Mouse (Mus musculus): ENCODE results near the gene Cyba.

The Cyba gene

DNA sequence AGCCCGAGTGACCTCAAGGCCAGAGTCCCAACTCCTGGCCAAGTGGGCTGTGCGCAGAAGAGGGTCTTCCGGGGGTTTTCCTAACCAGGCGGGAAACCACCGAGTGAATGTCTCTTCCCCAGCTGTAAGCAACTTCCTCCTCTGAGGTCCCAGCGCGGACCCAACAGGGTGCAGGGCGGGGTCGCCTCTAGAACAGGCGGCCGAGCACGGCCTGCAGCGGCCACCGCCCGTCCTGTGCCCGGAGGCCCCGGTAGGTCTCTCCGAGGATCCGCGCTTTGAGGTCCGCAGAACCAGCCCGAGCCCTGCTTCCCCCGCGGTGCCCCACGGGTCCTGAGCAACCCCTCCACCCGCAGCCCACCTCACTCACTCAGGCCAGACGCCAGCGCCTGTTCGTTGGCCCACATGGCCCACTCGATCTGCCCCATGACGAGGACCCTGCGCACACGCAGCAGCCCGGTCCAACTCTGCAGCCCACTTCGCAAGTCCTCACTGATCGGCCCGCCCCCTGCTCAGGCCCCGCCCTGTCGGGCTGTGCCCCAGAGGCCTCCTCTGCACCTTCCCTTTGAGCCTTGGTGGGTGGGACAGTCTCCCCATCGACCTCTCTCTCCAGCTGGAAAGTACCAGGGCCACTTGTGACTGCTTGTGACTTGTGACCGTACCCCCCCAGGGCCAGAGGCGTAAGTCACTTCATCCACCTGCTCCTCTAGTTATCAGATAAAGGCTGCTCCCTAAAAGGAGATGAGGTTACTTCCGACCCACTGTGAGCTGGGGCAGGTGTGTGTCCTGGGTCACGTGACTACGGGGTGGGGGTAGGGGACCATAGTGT is at the start of gene Cyba:
TSS of gene Cyba (minus strand) at position 488 of the 826 bp plus-strand sequence.
- no peak for DNase-seq (ENCODE audit: low read depth, low spot score)

DNA sequence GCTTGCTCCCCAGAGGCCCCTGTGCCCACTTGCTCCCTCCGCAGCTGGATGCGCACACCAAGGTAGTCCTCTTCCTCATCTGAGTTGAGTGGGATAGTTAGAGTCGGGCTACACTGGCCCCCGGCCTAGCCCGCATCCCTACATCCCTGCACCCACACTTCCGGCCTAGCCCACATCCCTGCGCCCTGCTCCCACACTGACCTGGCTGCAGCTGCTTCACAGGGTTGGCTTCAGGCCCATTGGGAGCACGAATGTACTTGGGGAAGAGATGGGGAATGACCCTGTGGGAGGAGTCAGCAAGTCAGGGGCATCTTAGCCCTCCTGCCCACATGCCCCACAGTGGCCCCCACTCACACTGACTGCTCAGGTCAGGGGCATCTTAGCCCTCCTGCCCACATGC is 49.7 kb upstream of the Cyba start:
- no peak for DNase-seq (ENCODE audit: low read depth, low spot score)

DNA sequence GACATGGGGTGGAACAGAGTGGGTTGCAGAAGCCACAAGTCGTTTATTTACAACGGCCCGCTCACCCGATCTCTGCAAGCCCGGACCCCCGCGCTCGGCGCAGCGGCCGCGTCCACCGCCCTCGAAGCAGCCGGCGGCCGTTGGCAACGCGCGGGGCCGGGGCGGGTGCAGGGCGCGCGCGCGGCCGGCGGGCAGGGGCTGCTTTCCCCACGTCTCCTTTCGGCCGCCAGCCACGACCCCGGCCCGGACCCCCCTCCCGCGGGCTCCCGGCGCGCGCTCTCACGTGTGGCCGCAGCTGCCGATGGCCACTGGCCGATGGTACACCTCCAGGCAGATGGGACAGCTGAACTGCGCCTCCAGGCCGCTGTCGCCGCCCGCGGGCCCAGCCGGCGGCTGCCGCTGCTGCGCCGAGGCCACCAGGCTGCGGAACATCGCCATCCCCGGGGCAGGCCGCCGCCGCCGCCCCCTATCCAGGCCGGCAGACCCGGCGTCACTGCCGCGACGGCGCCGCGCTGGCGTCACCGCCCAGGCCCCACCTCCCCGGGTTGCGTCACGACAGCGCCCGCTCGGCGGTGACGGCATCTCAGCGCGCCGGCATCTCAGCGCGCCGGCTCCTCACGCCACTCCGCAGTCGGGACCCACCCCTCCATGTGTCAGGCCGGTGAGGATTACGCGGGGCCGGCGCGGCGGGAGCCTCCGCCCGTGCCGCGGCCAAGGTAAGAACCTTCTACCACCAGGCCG is 43.0 kb upstream of the Cyba start, which contains the start of the genes Rnf166 and Ctu2:
TSS of gene Rnf166 (minus strand) at position 485 of the 741 bp plus-strand sequence.
TSS of gene Ctu2 (plus strand) at position 564 of the 741 bp plus-strand sequence.
- DNase-seq (ENCODE audit: low read depth, low spot score): peak; percentile 94

DNA sequence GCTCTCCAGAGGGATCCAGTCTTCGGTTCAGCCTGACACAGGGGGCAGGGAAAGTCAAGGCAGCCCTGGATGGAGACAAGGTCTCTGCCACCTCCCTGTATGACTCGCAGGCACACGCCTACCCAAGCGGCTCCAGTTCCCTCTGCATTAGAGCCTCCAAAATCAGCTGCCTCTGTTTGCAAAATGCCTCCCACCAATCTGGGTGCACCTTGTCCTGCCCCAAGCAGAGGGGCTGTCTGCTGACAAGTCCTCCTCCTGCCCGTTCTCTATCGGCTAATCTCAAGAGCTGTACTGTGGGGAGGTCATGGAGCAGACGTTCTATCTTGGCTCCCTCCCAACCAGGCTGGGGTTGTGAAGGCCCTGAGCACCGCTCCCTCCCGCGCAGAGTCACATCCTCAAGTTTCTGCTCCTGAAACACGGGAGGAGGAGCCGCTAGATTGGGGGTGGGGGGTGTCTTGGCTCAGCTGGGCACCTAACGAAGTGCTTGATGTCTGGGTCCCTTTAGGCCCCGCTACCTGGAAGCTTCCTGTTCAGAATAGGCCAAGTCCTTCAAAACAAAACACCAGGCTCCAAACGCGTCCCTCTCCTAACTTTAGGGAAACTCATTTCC is 42.3 kb upstream of the Cyba start:
- DNase-seq (ENCODE audit: low read depth, low spot score): peak; percentile 72

DNA sequence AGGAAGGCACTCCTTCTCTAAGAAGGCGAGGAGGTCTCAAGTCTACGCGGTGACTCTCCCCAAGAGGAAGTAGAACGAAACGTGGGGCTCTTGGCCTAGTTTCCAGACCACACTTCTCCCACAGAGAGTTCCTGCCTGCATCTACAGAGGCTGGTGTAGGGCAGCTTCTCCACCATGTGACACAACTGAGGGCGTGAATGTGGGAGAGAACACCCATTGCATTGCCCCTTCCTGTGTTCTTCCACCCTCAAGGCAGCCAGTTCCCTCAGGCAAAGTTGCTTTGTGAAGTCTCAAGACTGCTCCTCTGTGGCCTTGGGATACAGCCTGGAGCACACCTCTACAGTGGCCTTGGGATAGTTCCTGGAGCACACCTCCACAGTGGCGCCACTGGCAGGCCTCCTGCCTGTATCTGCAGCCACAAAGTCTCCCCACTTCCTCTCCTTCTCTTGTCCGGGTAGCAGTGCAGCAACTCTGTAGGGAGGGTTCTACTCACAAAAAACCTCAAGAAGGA is 41.2 kb upstream of the Cyba start:
- peak; percentile 58 for DNase-seq (ENCODE audit: low read depth, low spot score)

DNA sequence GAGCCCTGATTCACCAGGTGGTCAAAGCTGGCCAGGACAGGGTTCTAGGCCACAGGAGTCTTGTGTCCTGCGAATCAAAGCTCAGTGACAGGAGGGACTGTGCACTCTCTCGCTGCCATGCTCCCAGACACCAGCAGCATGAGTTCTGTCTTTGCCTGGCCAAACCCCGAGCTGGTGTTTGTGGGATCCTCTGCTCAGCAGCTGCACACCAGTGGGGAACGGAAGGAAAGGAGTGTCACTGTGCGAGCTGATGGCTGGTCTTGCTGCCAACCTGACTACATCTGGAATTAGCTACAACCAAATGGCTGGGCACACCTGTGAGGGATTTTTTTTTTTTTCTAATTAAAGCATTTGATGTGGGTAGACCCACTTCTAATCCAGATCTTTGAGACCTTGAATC is 38.0 kb upstream of the Cyba start:
- no peak for DNase-seq (ENCODE audit: low read depth, low spot score)

DNA sequence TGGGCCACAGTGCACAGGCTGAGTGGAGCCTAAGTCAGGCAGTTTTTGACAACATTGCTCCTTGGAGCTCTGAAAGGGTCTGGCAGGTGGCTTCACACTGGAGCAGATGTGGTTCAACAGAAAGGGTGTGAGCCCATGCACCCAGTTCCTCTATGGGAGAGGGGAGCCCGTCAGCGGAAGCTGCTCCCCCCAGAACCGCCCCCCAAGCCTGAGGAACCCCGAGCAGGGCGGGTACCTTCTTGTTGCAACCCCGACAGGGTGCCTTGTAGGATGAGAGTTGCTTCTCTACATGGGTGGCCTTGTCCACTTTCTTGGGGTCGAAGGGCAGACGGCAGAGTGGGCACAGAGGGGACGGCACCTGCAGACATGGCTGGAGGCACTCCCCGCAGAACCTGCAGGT is 37.2 kb upstream of the Cyba start:
- no peak for DNase-seq (ENCODE audit: low read depth, low spot score)

DNA sequence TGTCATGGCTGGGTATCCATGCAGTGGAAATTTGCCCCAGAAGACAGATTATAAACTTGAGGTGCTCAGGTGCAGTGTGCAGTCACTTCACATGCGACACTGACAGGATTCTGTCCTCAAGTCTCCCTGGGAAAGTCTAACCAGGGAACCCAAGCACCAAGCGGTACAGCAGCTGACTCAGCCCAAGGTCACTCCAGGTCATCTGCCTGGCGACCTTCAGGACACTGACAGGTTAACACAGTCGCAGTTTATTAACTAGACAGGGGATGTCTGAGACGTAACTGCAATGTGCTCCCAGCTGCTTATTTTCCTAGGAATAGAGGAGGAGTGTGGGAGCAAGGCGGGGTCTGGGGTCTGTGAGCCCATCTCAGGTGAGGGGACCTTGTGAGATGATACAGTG is 36.7 kb upstream of the Cyba start:
- no peak for DNase-seq (ENCODE audit: low read depth, low spot score)

DNA sequence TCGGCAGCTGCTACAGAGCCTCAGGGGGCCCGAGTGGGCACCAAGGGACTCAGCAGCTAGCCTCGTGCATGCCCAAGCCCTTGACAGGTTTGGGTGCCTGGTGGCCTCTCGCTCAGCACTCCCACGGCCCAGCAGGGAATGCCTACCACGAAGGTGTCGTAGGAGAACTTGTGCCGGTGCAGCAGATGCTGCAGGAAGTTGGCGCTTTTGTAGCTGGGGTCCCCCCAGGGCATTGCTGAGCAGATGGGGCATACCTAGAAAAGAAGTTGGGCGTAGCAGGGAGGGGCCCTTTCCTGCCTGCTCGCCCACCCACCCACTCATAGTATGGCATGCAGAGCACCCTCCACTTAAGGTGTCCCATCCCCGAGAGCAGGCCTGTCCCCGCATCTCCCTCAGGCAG is 35.1 kb upstream of the Cyba start:
- DNase-seq (ENCODE audit: low read depth, low spot score): peak; percentile 24

DNA sequence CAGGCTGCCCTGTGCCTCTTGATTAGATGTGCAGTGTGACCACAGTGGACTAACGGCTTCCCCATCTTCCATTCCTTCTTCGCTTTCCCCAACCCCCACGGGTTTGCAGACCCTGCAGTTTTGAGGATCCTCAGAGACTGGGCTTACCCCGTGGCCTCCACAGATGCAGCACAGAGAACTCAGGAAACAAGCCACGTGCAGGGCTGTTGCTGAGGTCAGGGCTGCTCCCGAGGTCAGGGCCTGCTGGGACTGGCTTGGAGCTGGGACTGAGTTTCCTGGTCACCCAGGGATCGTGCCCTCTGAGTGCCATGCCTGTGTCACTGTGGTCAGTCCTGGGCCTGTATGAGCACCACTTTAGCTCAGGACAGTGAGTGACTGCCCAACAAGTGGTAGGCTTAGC is 32.3 kb upstream of the Cyba start:
- no peak for DNase-seq (ENCODE audit: low read depth, low spot score)

DNA sequence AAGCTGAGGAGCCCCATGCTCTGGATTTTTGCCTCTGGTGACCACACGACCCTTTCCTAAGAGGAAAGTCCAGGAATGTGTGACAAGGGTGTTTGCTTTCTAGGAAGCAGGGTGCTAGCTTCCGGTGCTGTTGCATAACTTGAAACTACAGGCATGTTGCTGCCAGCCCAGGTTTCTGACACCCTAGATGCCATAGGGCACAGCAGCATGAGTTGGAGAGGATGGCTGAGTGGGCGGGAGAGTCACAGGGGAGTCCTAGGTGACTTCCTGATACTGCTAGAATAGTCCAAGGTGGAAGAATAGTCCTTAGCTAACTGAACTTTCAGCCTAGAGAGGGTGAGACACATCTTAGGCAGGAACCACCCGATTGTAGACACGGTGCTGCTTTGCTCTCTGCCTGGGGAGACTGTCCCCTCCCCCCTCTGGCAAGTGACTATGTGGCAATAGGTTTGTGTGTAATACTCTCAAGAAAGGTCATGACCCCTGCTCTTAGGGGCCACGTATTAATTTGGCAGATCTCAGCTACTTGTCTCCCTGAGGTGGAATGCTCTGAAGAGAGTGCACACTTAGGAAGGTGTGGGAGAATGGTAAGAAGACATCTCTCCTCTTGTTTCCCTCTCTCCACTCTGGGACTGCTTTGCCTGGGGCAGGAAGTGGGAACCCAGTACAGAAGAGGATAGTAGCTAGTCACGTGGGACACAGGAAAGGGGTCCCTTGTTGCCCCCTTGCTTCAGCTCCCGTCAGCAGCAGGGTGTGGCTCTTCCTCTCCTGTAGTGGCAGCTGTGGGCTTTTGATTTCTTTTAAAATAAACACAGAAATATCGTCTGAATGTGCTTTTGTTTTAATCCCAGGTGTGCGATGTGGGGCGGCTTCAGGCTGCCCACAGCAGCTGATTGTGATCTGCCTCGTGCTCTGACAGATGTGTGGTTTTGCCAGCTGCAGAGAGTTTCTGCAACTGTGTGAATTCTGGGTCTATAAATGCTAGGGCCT is 31.2 kb upstream of the Cyba start:
- no peak for DNase-seq (ENCODE audit: low read depth, low spot score)

DNA sequence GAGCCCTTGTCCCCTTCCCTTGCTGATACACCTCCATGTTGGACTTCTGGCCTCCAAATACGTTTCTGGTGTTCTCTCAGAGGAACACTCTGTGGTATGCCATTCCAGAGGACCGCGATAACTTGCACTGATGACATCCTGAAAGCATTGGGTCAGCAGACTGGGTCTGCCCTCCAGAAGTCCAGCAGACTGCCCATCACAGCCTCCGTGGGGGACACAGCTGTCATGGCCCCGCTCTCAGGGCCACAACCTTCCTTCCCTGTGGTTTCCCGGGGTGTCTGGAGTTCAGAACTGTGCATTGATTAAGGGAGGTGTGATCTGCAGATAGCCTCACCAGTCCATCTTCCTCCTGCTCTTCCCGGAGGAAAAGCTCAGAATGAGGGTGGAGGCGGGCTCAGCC is 29.8 kb upstream of the Cyba start:
- DNase-seq (ENCODE audit: low read depth, low spot score): no peak

DNA sequence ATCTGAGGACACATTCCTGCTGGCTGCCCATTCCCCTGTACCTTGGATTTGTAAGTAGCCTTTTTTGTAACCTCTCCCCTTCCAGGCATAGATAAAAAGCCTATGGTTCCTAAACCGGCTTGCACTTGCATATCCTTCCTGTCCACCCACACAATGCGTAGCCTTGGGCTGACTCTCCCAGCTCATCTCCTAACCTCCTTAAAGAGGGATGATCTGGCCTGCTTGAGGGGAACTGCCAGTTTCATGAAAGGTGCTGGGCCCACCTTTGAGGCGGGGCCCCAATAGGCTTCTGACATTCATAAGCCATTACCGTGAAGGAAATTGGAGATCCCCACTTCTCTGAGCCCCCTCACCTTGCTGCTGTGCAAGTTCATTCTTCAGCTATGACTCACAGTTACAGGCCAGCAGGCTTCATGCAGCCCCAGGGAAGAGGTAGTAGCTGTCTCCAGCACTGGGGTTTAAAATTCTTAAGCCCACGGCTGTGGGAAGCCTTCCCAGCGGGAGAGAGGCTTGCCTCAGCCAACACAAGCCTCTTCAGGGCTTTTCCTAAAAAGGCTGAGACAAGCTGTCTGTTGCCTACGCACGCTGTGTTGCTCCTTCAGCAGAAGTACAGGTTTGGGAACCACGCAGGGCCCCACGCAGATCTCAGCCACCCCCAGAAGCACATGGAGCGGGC is 28.9 kb upstream of the Cyba start:
- DNase-seq (ENCODE audit: low read depth, low spot score): peak; percentile 94

DNA sequence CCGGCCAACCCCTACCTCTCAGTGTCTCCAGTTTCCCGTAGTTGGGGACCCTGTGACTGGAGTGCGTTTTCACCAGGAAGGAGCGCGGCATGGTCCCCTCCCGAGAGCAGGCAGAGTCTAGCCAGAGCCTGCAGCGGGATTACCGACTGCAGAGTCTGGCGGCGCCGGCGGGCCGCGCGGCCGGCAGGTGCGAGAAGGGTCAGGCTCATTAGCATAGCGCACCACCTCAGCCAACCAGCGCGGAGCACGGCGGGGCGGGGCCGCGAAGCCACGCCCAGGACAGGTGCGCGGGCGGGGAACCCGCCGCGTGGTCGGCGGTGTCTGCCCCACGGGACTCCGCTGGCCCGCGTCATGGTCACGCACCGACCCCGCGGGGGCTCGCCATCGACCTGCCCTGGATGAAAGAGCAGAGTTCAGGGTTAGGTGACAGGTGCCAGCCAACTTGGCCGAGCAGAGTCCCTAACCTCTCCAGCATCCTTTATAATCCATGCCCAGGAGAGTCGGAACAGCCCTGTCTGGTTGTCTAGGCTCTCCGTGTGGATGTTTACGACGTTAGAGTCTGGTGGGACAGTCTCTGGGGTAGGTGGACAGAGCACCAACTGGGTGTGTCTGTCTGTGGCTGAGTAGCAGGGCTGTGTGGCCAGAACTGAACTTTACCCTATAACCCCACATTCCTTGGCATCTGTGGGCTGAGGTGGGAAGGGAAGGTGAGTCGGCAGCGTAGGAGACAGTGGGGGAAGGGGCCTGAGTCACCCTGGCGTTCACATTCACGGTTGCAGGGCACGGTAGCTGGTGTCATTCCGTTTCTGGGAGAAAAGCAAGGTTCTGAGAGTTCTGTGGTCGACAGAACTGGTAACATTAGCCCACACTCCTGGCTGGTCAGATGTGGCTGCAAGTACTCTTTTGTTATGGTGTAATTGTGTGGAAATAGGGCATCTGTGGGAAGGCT is 28.1 kb upstream of the Cyba start, which contains the start of gene Snai3:
TSS of gene Snai3 (minus strand) at position 210 of the 949 bp plus-strand sequence.
- DNase-seq (ENCODE audit: low read depth, low spot score): peak; percentile 66

DNA sequence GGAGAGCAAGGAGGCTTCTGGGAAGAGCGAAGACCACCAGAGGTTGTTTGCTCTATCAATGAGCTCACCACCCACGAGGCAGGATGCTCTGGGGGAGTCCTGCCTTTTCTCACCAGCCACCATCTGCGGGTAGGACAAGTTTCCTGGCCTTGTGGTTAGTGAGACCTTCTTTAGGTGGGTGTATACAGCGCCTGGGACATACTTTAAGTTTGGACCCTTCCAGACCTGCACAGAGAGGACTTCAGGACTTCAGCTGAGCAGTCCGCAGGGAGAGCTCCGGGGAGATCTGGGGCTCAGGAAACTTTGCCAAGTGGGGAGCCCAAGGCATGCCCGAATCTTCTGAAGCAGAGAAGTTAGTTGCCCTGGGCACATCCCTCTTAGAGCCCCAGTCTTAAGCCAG is 27.3 kb upstream of the Cyba start:
- no peak for DNase-seq (ENCODE audit: low read depth, low spot score)

DNA sequence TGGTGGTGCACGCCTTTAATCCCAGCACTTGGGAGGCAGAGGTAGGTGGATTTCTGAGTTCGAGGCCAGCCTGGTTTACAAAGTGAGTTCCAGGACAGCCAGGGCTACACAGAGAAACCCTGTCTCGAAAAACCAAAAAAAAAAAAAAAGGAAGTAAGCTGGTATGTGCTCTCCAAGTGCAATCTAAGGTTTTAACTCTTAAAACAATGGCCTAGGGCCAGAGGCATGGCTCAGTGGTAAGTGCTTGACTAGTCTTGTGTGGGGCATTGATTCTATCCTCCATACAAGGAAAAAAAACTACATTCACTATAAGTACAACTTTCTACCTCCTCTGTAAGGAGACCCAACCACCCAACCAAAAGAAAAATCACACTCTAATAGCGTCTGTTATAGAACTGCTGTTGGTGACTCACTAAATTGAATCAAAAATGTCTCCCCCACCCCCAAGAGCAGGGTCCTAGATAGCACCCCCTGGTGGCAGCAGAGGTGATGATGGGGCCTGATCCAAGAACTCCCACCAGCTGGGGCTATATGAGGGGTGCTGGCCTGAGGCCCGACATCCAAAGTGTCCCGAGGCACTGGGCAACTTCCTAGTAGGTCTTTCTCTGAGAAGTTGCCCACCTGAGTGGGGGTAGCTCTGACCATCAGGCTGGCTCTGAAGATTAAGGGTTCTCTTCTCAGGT is 26.6 kb upstream of the Cyba start:
- peak; percentile 35 for DNase-seq (ENCODE audit: low read depth, low spot score)

DNA sequence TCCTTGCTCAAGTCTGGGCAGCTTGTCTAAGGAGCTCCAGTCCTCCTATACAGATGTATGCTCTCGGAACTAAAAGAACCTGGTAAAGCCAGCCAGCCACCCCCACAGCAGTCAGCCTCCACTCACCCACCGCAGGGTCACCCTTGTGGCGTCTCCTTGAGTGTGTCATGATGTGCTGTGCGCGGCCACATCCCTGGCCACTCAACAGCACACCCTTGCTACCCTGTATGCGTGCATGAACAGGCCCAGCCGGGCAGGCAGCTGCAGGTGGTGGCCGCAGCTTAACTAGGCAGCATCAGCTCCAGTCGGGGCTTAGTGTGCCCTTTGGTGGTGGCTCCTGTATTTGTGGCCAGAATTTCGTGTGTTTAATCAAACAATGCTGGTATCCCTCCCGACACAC is 24.4 kb upstream of the Cyba start:
- DNase-seq (ENCODE audit: low read depth, low spot score): no peak

DNA sequence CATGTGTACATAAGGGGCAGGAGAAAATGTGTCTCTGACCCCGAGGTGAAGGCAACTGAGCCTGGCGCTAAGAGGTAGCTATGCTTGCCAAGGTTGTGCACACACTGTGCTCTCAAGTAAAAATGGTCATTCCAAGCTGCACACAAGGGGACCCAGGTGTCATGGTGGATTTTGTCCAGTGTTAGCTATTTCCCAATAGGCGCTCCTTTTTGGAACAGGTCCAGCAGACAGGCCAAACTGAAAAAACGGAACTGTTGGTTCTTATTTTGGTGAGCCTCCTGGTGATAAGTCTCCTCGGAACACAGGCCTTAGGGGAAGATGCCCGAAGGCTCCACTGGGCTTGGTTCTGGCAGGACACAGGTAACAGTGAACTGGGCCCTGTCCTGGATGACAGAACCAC is 21.7 kb upstream of the Cyba start:
- DNase-seq (ENCODE audit: low read depth, low spot score): no peak

DNA sequence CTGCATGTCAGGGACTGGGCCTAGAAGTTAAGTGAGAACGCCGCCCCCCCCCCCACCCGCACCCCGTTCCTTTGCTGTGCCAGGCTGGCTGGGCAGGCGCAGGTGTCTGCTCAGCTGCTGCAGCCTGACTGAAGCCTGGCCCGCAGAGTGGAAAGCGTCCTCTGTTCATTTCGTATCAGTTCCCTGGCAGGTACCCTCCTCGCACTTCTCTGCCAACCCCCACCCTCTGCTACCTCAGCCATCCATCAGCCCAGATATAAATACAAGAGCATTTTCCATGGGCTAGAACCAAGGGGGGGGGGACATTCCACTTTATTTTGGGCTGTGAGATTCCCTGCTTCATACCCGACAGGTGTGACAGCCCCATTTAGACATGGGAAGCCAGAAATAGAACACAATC is 19.4 kb upstream of the Cyba start:
- peak; percentile 16 for DNase-seq (ENCODE audit: low read depth, low spot score)
